Mouse (Mus musculus): ENCODE results near the gene Brca1. TPM values are rescaled to one million over a fixed set of nuclear protein-coding genes. Genes with fewer than 3 reads are reported as not detected.

The Brca1 gene
- total and polyA plus RNA-seq, 3 experiments = 0.18 to 0.63 (median 0.20) TPM

DNA sequence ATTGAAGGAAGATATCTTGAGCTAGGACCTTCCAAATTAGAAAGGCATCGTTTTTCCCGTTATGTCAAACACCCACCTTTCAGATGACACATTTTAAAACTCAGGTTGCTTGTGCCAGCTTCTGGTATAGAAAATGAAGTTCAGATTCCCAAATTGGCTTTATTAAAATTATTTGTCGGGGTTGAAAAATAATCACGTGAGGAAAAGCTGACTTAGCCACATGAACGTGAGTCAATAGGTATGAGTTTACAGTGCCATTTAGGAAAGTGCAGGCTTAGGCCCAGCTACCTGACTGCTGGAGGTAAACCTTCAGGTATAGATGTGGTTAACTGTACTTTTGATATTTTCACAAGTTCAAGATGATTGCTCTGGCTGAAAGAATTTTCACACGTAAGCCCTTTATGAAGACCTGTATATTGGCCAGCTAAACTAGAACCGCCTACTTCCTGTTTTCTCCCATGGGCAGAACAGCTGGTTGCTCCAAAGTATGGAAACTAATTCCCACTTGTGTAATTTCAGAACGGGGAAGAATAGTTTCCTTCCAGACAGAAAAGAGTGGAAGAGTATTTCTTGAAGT is 1.7 kb upstream of the Brca1 start:
- H3K4me3 ChIP-seq = peak overlapping the region; percentile 72
- TF ChIP-seq EP300 (IDR thresholded peaks at IDR 0.05; ENCODE audit: insufficient read depth, low read depth, low read length) (no peak), POLR2A (IDR thresholded peaks at IDR 0.05; ENCODE audit: insufficient read depth, low read depth, low read length) (no peak), CTCF (IDR thresholded peaks at IDR 0.05) (no peak)
- no peak for DNase-seq
- no peaks in the 10 kb centered on the region for H3K27me3 ChIP-seq (ENCODE audit: control insufficient read depth, insufficient read depth, low read length)
- intact Hi-C loops (cut with DNase I) = loop anchor here (2.0 to 10.0 kb wide), 3 partner anchors 73 to 229 kb away; partner anchors contain the start of genes Aoc2, Rdm1 and Vat1
- peaks cover 2% of the 10 kb centered on the region; the same call in 1 of the 2 replicates for H3K4me1 ChIP-seq (ENCODE audit: control insufficient read depth, insufficient read depth, low read length)
- H3K79me2 ChIP-seq (replicated peaks; ENCODE audit: control insufficient read depth, insufficient read depth, low read length) = 0 out of 2 replicates have a peak, but pooled peaks cover 3% of the 10 kb centered on the region
- WGBS = 6% methylated on average over 8 of the region's 8 CpGs
- peaks cover 25% of the 10 kb centered on the region for H3K36me3 ChIP-seq (ENCODE audit: control insufficient read depth, insufficient read depth, low read length)
- H3K9ac ChIP-seq (ENCODE audit: low read depth, low read length) = peak overlapping the region; percentile 77
- H3K27ac ChIP-seq = peak overlapping the region; percentile 99

DNA sequence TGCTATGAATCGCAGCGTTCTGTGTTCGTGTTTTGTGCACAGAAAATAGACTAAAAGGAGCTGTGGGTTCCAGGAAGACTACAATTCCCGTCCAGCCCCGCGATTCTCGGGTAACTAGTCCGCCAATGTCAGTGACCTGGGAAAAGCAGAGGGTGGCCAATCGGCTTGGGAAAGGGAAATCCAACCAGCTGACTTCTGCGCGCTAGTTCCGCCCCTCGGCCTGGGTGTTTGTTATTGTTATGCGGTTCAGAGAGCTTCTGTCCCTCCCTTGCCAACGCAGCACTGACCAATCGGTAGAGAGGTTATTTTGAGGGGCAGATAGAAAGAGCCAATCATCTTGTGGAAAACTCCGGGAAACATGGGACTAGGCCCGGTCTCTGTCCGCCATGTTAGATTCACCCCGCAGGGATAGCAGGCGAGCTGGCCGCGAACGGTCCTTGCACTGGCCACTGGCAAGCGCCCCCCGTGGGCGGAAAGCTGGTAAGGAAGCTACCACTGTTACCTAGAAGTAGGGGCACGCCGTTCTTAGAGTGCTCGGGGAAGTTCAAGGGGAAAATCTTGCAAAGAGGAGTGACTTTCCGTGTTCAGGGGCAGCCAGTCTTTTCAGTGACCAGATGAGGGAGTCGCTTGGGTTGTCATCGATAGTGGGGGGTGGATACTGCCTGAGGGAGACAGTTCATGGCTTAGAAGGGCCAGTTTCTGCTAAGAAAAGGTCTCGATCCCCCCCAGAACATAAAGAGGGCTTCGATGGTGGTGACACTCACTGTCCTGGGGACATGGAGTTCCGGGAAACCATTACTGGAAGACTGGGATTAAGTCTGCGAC is 933 bp upstream of the Brca1 start:
- peak overlapping the region; percentile 77 for H3K4me3 ChIP-seq
- H3K9ac ChIP-seq (ENCODE audit: low read depth, low read length) = peak overlapping the region; percentile 77
- DNase-seq = peak; percentile 91 to 99
- under 1% methylated on average over 37 of the region's 37 CpGs for WGBS
- intact Hi-C loops (cut with DNase I) = loop anchor here (2.0 to 10.0 kb wide), 3 partner anchors 74 to 228 kb away; partner anchors contain the start of genes Aoc2, Rdm1 and Vat1
- 0 out of 2 replicates have a peak, but pooled peaks cover 3% of the 10 kb centered on the region for H3K79me2 ChIP-seq (replicated peaks; ENCODE audit: control insufficient read depth, insufficient read depth, low read length)
- peak overlapping the region; percentile 99 for H3K27ac ChIP-seq
- TF ChIP-seq EP300 (IDR thresholded peaks at IDR 0.05; ENCODE audit: insufficient read depth, low read depth, low read length) = peak; percentile 55; the same call in 1 of the 2 replicates
- TF ChIP-seq CTCF (IDR thresholded peaks at IDR 0.05) = peak; percentile 54
- TF ChIP-seq POLR2A (IDR thresholded peaks at IDR 0.05; ENCODE audit: insufficient read depth, low read depth, low read length) = peak; percentile 98
- H3K27me3 ChIP-seq (ENCODE audit: control insufficient read depth, insufficient read depth, low read length) = no peaks in the 10 kb centered on the region
- peaks cover 2% of the 10 kb centered on the region; the same call in 1 of the 2 replicates for H3K4me1 ChIP-seq (ENCODE audit: control insufficient read depth, insufficient read depth, low read length)
- H3K36me3 ChIP-seq (ENCODE audit: control insufficient read depth, insufficient read depth, low read length) = peaks cover 25% of the 10 kb centered on the region

DNA sequence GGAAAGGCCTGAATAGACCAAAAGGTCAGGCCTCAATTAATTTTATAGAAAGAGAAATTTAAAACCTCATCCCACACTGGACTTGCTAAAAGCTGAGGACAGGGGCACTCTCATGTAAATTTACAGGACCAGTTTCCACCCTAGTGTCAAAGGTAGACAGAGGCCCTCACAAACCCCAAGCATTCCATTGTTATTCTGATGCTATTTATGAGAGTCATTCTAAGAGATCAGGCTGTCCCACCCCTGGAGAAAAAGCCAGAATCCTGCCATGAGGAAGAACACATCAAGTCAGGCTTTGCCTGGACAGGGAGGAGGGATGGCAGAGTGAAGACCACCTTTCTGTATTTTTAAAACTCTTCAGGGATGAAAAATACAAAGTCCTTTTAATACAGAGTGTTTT is 3.2 kb downstream of the Brca1 start:
- no peak overlapping the region for H3K27ac ChIP-seq
- H3K4me1 ChIP-seq (ENCODE audit: control insufficient read depth, insufficient read depth, low read length) = no peaks in the 10 kb centered on the region
- TF ChIP-seq CTCF (IDR thresholded peaks at IDR 0.05) (no peak), EP300 (IDR thresholded peaks at IDR 0.05; ENCODE audit: insufficient read depth, low read depth, low read length) (no peak), POLR2A (IDR thresholded peaks at IDR 0.05; ENCODE audit: insufficient read depth, low read depth, low read length) (no peak)
- H3K36me3 ChIP-seq (ENCODE audit: control insufficient read depth, insufficient read depth, low read length) = no peaks in the 10 kb centered on the region; the same call in 1 of the 2 replicates
- intact Hi-C loops (cut with DNase I) = no loop called here
- H3K79me2 ChIP-seq (replicated peaks; ENCODE audit: control insufficient read depth, insufficient read depth, low read length) = no peaks in the 10 kb centered on the region
- no peak for DNase-seq
- no peak overlapping the region for H3K4me3 ChIP-seq
- H3K27me3 ChIP-seq (ENCODE audit: control insufficient read depth, insufficient read depth, low read length) = no peaks in the 10 kb centered on the region
- H3K9ac ChIP-seq (ENCODE audit: low read depth, low read length) = no peak overlapping the region

DNA sequence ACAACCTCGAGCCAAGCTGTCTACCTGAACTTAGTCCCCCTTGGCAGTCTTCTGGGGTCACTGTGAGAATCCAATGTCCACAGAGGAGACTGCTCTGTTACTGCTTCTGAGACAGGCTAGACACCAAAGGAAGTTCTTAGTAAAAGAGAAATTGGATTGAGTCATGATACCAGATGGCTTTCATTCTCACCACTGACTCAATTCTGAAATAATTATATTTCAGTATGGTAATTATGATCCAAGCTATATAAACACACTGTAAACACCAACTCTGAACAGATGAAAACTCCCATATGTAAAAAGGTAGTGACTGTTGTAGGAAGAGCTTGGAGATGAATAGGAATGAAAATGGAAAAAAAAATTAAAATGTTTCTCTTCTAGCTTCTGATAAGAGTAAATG is 7.6 kb downstream of the Brca1 start:
- TF ChIP-seq EP300 (IDR thresholded peaks at IDR 0.05; ENCODE audit: insufficient read depth, low read depth, low read length) = no peak
- intact Hi-C loops (cut with DNase I) = loop anchor here (5.0 kb wide), 1 partner anchor 1433 kb away; no protein-coding TSS in a partner anchor
- Histone ChIP-seq H3K9ac (ENCODE audit: low read depth, low read length) (no peak overlapping the region), H3K4me3 (no peak overlapping the region), H3K27me3 (ENCODE audit: control insufficient read depth, insufficient read depth, low read length) (no peaks in the 10 kb centered on the region), H3K4me1 (ENCODE audit: control insufficient read depth, insufficient read depth, low read length) (no peaks in the 10 kb centered on the region), H3K36me3 (ENCODE audit: control insufficient read depth, insufficient read depth, low read length) (no peaks in the 10 kb centered on the region), H3K27ac (no peak overlapping the region), H3K79me2 (replicated peaks; ENCODE audit: control insufficient read depth, insufficient read depth, low read length) (no peaks in the 10 kb centered on the region)
- DNase-seq = no peak
- 46% methylated on average over 1 of the region's 1 CpGs for WGBS

DNA sequence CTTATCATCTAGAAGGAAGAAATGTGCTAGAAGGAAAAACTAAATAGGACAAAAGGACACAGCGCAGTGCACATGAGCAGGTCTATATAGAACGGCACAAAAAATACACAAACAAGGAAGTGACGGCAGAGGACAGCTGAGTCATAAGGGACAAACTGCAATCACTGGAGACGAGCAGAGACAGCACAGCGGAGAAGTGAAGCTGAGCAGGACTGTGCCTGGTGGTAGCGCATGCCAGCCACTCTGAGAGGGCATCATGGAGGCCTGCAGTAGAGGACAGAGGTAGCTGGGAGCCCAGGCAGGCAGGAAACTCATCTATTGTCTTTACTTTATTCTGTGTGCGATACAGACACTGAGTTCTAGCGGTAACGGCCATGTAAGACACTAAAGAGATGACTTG is 8.2 kb downstream of the Brca1 start:
- WGBS = 70% methylated on average over 9 of the region's 9 CpGs
- no peak overlapping the region for H3K9ac ChIP-seq (ENCODE audit: low read depth, low read length)
- no peaks in the 10 kb centered on the region for H3K4me1 ChIP-seq (ENCODE audit: control insufficient read depth, insufficient read depth, low read length)
- no peak for TF ChIP-seq EP300 (IDR thresholded peaks at IDR 0.05; ENCODE audit: insufficient read depth, low read depth, low read length)
- TF ChIP-seq CTCF (IDR thresholded peaks at IDR 0.05) = no peak
- TF ChIP-seq POLR2A (IDR thresholded peaks at IDR 0.05; ENCODE audit: insufficient read depth, low read depth, low read length) = no peak
- no peaks in the 10 kb centered on the region for H3K36me3 ChIP-seq (ENCODE audit: control insufficient read depth, insufficient read depth, low read length)
- intact Hi-C loops (cut with DNase I) = loop anchor here (5.0 kb wide), 1 partner anchor 1434 kb away; no protein-coding TSS in a partner anchor
- H3K27me3 ChIP-seq (ENCODE audit: control insufficient read depth, insufficient read depth, low read length) = no peaks in the 10 kb centered on the region
- no peak for DNase-seq
- no peak overlapping the region for H3K27ac ChIP-seq
- H3K4me3 ChIP-seq = no peak overlapping the region
- H3K79me2 ChIP-seq (replicated peaks; ENCODE audit: control insufficient read depth, insufficient read depth, low read length) = no peaks in the 10 kb centered on the region

DNA sequence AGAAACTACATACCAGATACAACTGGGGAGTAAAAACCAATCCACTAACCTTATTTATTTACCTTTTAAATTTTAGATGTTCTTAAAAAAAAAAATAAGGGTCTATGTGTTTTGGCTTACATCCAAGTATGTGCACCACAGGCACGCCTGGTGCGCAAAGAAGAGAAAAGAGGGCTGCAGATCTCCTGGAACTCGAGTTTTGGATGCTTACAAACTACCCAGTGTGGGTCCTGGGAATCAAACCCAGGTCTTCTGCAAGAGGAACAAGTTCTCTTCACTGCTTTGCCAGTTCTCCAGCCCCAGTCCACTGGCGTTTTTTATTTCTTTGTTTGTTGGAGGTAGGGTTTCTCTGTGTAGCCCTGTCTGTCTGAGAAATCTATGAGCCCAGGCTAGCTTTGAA is 25.1 kb downstream of the Brca1 start:
- no peaks in the 10 kb centered on the region for H3K79me2 ChIP-seq (replicated peaks; ENCODE audit: control insufficient read depth, insufficient read depth, low read length)
- TF ChIP-seq POLR2A (IDR thresholded peaks at IDR 0.05; ENCODE audit: insufficient read depth, low read depth, low read length) (no peak), EP300 (IDR thresholded peaks at IDR 0.05; ENCODE audit: insufficient read depth, low read depth, low read length) (no peak), CTCF (IDR thresholded peaks at IDR 0.05) (no peak)
- WGBS = 88% methylated on average over 4 of the region's 4 CpGs
- H3K36me3 ChIP-seq (ENCODE audit: control insufficient read depth, insufficient read depth, low read length) = no peaks in the 10 kb centered on the region
- H3K4me3 ChIP-seq = no peak overlapping the region
- DNase-seq = no peak
- no peak overlapping the region for H3K27ac ChIP-seq
- H3K4me1 ChIP-seq (ENCODE audit: control insufficient read depth, insufficient read depth, low read length) = no peaks in the 10 kb centered on the region
- no peak overlapping the region for H3K9ac ChIP-seq (ENCODE audit: low read depth, low read length)
- intact Hi-C loops (cut with DNase I) = no loop called here
- no peaks in the 10 kb centered on the region for H3K27me3 ChIP-seq (ENCODE audit: control insufficient read depth, insufficient read depth, low read length)

All from heart, adult 2 months (tissue).